Mouse (Mus musculus) liver, embryonic 18 days (tissue): Measurements from ENCODE around the gene Tuba1a. TPM values are rescaled to one million over a fixed set of nuclear protein-coding genes. Genes with fewer than 3 reads are reported as not detected.

Experiments used
- polyA plus RNA-seq: library from polyadenylated mRNA; depleted of rRNA; stranded (reverse); fragments of >200 nt; gene quantifications from 2 replicates; pipeline ENCODE4 v1.2.3, GENCODE M21; 2012; rRNA removed

Tuba1a gene
- polyA plus RNA-seq, result 31.0 and 37.6 TPM in 2 replicates

DNA sequence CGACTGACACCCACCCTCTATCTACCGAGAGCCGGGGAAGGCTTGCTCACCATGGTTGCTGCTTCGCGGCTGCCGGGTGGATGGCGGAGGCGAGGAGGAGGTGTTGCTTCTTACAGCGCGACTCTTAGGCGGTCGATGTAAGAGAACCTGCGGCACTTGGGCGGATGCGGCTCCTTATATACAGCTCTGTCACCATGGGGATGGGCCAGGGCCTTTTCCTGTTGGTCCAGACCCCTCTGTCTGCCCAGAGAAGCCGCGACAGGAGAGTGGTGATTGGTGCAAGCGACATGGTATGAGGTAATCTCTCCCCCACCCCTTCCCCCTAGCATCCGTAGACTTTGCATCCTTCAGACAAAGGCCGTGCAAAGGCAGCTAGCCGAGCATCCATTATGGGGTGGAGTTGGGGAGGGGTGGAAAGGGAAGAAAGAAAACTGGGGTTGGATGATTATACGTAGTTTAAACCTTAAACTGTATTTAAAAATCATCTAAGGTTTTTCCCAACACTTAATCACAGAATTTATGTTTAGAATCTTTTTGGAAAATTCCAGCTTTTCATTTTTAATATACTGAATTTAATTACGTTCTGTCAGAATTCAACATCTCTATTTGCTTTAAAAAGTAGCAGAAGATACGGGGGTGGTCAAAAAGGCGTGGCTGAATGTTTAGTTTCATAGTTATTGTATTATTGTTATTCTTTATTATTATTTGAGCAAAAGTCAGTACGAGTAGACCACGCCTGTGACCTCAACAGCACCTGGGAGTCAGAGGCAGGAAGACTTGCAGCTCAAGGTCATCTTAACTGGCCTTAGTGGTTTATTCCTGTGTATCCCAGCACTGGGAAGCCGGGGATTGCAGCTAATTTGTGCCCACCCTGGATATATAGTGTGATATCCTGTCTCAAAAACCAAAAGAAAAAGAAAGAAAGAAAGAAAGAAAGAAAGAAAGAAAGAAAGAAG, at the start of gene Tuba1a, which contains the start of gene Gm49450:
Tuba1a (minus strand) TSS at position 303 of the 956 bp plus-strand sequence.
Gm49450 (minus strand) TSS at position 151 of the 956 bp plus-strand sequence.

GRCm38 (mm10) chr15:98934217-98934839, 19.2 kb downstream of the Tuba1a start, which contains the start of gene Tuba1b:
Gene Tuba1b (minus strand): TSS chr15:98934565.

GRCm38 (mm10) chr15:98917538-98918498, 35.7 kb downstream of the Tuba1a start, which contains the start of gene Lmbr1l:
Gene Lmbr1l (minus strand): TSS chr15:98918231.

Other genes starting within 250 kb of the Tuba1a start
- 0.03 and 0.04 TPM in 2 replicates for gene Ccdc65, start 245.5 kb downstream of the Tuba1a start, polyA plus RNA-seq
- gene Fkbp11, start 225.5 kb downstream of the Tuba1a start, polyA plus RNA-seq, result 136 and 198 TPM in 2 replicates
- 17.4 and 22.0 TPM in 2 replicates for gene Arf3, start 190.5 kb downstream of the Tuba1a start, polyA plus RNA-seq
- gene Wnt10b, start 175.6 kb downstream of the Tuba1a start, polyA plus RNA-seq, result 0.03 and 0.07 TPM in 2 replicates
- gene Wnt1, start 163.8 kb downstream of the Tuba1a start, polyA plus RNA-seq, result not detected in 2 replicates
- gene Ddn, start 144.2 kb downstream of the Tuba1a start, polyA plus RNA-seq, result 0.01 and 0.02 TPM in 2 replicates
- gene Prkag1, start 122.2 kb downstream of the Tuba1a start, polyA plus RNA-seq, result 47.3 and 53.3 TPM in 2 replicates
- 3.5 and 6.2 TPM in 2 replicates for gene Kmt2d, start 82.5 kb downstream of the Tuba1a start, polyA plus RNA-seq
- 1.5 and 1.6 TPM in 2 replicates for gene Rhebl1, start 59.2 kb downstream of the Tuba1a start, polyA plus RNA-seq
- gene Dhh, start 55.2 kb downstream of the Tuba1a start, polyA plus RNA-seq, result 0.14 and 0.16 TPM in 2 replicates
- 15.8 and 17.4 TPM in 2 replicates for gene Lmbr1l, start 35.5 kb downstream of the Tuba1a start, polyA plus RNA-seq
- gene Tuba1b, start 19.1 kb downstream of the Tuba1a start, polyA plus RNA-seq, result 760 and 830 TPM in 2 replicates
- gene Gm49450, start 152 bp downstream of the Tuba1a start, polyA plus RNA-seq, result 0.19 TPM in 1 of 2 replicates, not detected in the other
- gene Tuba1c, start 76.2 kb upstream of the Tuba1a start, polyA plus RNA-seq, result 221 and 258 TPM in 2 replicates
- gene Prph, start 101.5 kb upstream of the Tuba1a start, polyA plus RNA-seq, result 0.17 and 0.37 TPM in 2 replicates
- 6.3 and 9.4 TPM in 2 replicates for gene Troap, start 120.9 kb upstream of the Tuba1a start, polyA plus RNA-seq
- gene C1ql4, start 134.1 kb upstream of the Tuba1a start, polyA plus RNA-seq, result 0.02 and 0.07 TPM in 2 replicates
- 32.2 and 35.9 TPM in 2 replicates for gene Dnajc22, start 139.5 kb upstream of the Tuba1a start, polyA plus RNA-seq
- gene Spats2, start 172.2 kb upstream of the Tuba1a start, polyA plus RNA-seq, result 5.8 and 6.0 TPM in 2 replicates